Mouse (Mus musculus): ENCODE measurements around the gene Prc1.

GRCm38 (mm10) chr7:80326076-80326475, 31.8 kb downstream of the Prc1 start:
- TF ChIP-seq GATA1 (IDR thresholded peaks at IDR 0.05; ENCODE audit: borderline replicate concordance, low read length) = no peak
- TF ChIP-seq FLI1 (IDR thresholded peaks at IDR 0.05; ENCODE audit: low read length) = no peak
